Mouse (Mus musculus) heart, embryonic 10.5 days (tissue): ENCODE data around the gene Hivep2. TPM values are rescaled to one million over a fixed set of nuclear protein-coding genes. Genes with fewer than 3 reads are reported as not detected.

Source experiments
- DNase-seq: peaks from one replicate; pipeline ENCODE4 v3.0.0-alpha.2; 2017; ENCODE audit warnings: low spot score
- H3K27ac ChIP-seq: fragments of 300-500 bp; sonication (generic); 2 replicates; pipeline ENCODE4 v1.5.1; 2016; ENCODE audit warnings: mild to moderate bottlenecking
- H3K27me3 ChIP-seq: fragments of 300-500 bp; sonication (generic); 2 replicates; pipeline ENCODE4 v1.6.1; 2016; ENCODE audit warnings: mild to moderate bottlenecking; ENCODE audit not compliant: poor library complexity, insufficient read depth, severe bottlenecking
- H3K36me3 ChIP-seq: fragments of 300-500 bp; sonication (generic); 2 replicates; pipeline ENCODE4 v1.6.1; 2016; ENCODE audit warnings: mild to moderate bottlenecking, moderate library complexity
- H3K4me1 ChIP-seq: fragments of 300-500 bp; sonication (generic); 2 replicates; pipeline ENCODE4 v1.6.1; 2016; ENCODE audit warnings: mild to moderate bottlenecking
- H3K4me3 ChIP-seq: fragments of 300-500 bp; sonication (generic); 2 replicates; pipeline ENCODE4 v1.5.1; 2016; ENCODE audit warnings: mild to moderate bottlenecking, moderate library complexity
- H3K9me3 ChIP-seq: fragments of 300-500 bp; sonication (generic); 2 replicates; pipeline ENCODE4 v1.6.1; 2016; ENCODE audit warnings: mild to moderate bottlenecking, moderate library complexity
- WGBS: fragments of 180-500 bp; shearing (Covaris S2); methylation state at CpG from one replicate; pipeline ENCODE4 v1.1.7; 2016; 5-methylcytosine and 5-hydroxymethylcytosine counted together
- polyA plus RNA-seq: library from polyadenylated mRNA; unstranded; fragments of >200 nt; fragmentation: Nextera tagmentation; extraction: Ambion mirVana; gene quantifications from 2 replicates; pipeline ENCODE4 v1.2.1, GENCODE M21; 2016

Hivep2 gene
- polyA plus RNA-seq, 1 experiment from 2014 or later: 3.4 TPM

DNA sequence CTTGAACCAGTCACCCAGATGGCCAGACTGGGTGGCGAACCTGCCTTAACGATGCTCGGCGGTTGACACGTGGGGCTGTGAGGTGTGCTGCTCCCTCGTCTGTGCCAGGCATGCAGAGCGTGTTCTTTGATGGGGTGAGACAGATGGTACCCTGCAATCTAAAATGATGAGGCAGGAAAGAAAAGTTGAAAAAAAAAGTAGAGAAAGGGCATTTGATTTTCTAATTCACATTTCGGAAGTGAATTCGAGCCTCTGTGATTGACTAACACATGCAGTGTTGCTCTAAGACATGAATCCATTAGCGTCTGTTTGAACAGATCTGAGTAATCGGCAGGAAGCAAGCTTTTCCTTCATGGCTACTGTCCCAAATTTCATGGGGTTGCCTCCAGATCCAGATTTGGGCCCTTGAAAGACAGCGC, 119.4 kb downstream of the Hivep2 start:
- no peak for DNase-seq
- Histone ChIP-seq H3K27me3 (no peaks in the 10 kb centered on the region), H3K27ac (no peak overlapping the region), H3K4me3 (no peak overlapping the region), H3K9me3 (no peaks in the 10 kb centered on the region), H3K4me1 (0 out of 2 replicates have a peak, but pooled peaks cover 4% of the 10 kb centered on the region), H3K36me3 (no peaks in the 10 kb centered on the region)
- 85% methylated on average over 12 of the region's 12 CpGs for WGBS

DNA sequence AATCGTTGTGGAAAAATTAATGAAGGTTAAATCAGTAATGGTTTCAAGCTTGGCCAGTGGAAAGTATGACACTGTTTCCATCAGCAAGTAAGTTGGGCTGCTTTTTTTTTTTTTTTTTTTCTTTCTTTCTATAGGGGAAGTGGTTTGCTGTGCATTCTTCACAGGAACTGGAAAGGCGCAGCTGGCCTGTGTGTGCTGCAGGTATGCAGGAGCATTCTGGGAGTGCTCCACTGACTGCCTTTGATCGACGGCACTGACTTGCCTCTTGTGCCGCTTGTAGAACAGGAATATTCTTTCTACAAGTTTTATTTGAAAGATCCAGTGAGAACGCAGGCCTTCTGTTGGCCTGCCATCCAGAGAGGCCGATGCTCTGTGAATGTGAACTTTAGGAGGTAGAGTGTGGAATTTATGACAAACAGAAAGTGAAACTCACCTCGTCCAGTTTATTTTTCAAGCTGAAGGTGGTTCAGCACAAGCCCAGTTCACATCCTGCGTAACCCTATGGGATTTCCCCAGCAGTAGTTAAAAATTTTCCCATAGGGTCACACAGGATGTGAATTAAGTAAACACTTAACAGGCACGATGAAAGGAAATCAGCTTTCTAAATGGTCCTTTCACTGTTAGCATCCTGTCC, 120.1 kb downstream of the Hivep2 start:
- Histone ChIP-seq H3K27ac (no peak overlapping the region), H3K27me3 (no peaks in the 10 kb centered on the region), H3K4me1 (0 out of 2 replicates have a peak, but pooled peaks cover 4% of the 10 kb centered on the region), H3K9me3 (no peaks in the 10 kb centered on the region), H3K36me3 (no peaks in the 10 kb centered on the region), H3K4me3 (no peak overlapping the region)
- no peak for DNase-seq
- 73% methylated on average over 10 of the region's 10 CpGs for WGBS

DNA sequence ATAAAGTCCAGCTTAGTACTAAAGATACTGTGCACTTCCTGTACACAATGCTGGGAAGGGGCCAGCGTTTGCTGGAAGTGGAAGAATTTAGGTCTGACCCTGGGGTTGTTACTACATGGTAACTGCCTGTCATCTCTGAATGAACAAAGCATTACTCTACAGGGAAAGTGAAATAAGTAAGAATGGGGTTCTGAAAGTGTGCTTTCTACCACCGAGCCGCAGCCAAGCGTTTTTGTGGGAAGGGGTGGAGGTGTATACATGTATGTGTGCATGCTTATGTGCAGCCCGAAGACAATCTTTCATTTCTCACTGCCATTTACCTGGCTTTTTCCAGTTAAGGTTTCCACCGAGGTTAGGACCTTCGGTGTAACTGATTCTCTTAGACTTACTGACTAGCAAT, 121.4 kb downstream of the Hivep2 start:
- 75% methylated on average over 7 of the region's 7 CpGs for WGBS
- H3K27ac ChIP-seq: no peak overlapping the region

DNA sequence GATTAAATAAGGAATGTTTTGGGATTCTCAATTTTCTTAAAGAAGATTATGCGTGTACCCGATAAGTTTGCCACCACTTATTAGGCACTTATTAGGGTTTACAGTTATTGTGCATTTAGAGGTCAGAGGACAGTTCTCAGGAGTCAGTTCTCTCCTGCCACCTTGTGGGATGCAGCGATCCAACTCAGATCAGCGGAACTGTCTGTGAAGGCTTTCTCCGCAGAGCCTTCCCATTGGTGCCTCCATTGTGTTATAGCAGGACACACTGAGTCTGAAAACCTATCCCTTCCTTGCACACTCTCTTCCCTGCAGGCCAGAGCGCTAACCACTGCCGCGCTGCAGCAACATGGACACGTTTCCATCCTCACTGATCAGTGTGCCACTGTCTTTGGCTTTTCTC, 123.6 kb downstream of the Hivep2 start:
- Histone ChIP-seq H3K27ac (no peak overlapping the region), H3K9me3 (no peaks in the 10 kb centered on the region), H3K4me1 (0 out of 2 replicates have a peak, but pooled peaks cover 4% of the 10 kb centered on the region), H3K4me3 (no peak overlapping the region), H3K27me3 (no peaks in the 10 kb centered on the region), H3K36me3 (no peaks in the 10 kb centered on the region)
- DNase-seq: no peak
- 53% methylated on average over 9 of the region's 9 CpGs for WGBS

More for the DNA sequence above, 121.4 kb downstream of the Hivep2 start:
- 0 out of 2 replicates have a peak, but pooled peaks cover 4% of the 10 kb centered on the region for H3K4me1 ChIP-seq
- no peaks in the 10 kb centered on the region for H3K9me3 ChIP-seq
- no peaks in the 10 kb centered on the region for H3K27me3 ChIP-seq
- H3K36me3 ChIP-seq: no peaks in the 10 kb centered on the region
- no peak overlapping the region for H3K4me3 ChIP-seq
- DNase-seq: no peak

DNA sequence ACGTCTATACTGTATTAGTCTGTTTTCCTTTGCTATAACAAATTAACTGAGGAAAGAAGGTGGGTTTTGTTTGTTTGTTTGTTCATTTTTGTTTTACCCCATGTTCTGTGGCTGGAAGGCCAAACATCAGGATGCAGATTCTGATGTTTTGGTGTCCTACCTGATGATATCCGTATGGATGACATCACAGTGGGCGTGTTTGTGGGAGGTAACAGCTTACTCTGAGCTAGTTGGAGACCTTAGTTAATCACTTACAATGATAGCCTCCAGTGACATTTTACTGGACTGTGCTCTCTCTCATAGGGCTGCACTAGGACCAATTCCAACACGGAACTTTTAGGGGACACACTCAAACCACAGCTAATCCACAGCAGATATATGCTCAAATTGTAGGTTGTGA, 128.2 kb downstream of the Hivep2 start:
- Histone ChIP-seq H3K9me3 (no peaks in the 10 kb centered on the region), H3K4me1 (peaks cover 6% of the 10 kb centered on the region; the same call in 1 of the 2 replicates), H3K4me3 (no peak overlapping the region), H3K27me3 (no peaks in the 10 kb centered on the region), H3K27ac (no peak overlapping the region), H3K36me3 (no peaks in the 10 kb centered on the region)
- no peak for DNase-seq
- 85% methylated on average over 4 of the region's 4 CpGs for WGBS

DNA sequence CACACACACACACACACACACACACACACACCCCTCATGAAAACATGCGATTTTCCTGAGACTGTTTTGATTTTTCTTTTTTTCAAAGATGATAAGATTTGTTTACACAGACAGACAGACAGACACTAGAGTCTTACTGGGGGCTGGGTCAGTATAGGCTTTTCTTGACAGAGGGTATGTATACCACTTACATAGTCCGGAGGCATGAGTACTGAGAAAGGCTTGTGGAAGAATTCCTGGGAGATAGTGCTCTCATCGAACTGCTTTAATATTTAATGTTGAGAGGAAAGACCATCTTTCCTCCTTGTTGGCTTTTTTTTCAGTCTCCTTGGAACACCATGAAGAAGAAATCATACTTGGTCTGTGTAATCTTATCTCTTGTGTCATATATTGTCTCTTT, 130.2 kb downstream of the Hivep2 start:
- no peak for DNase-seq
- no peaks in the 10 kb centered on the region for H3K9me3 ChIP-seq
- no peaks in the 10 kb centered on the region for H3K36me3 ChIP-seq
- no peaks in the 10 kb centered on the region for H3K27me3 ChIP-seq
- no peak overlapping the region for H3K4me3 ChIP-seq
- WGBS: 58% methylated on average over 3 of the region's 3 CpGs
- no peak overlapping the region for H3K27ac ChIP-seq
- peaks cover 6% of the 10 kb centered on the region; the same call in 1 of the 2 replicates for H3K4me1 ChIP-seq

DNA sequence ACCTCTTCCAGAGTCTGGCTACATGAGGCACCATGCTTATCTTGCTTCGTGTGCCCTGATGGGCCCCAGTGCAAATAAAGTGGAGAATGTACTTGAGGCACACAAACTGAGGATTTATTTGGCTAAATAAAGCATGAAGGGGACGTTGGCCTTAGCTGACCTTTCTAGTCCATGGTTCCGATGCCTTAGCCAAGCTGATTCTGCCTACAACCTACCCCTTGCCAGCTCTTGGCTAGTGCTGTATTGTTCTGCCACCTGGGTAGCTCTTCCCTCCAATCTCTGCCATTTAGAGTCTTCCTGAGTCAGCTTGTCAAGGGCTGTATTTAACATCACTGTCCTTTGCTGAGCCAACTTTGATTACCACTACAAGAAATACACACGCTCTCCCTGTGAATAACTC, 133.3 kb downstream of the Hivep2 start:
- Histone ChIP-seq H3K27me3 (no peaks in the 10 kb centered on the region), H3K4me1 (peaks cover 6% of the 10 kb centered on the region; the same call in 1 of the 2 replicates), H3K36me3 (no peaks in the 10 kb centered on the region), H3K27ac (no peak overlapping the region), H3K9me3 (no peaks in the 10 kb centered on the region), H3K4me3 (no peak overlapping the region)
- no peak for DNase-seq
- 75% methylated on average over 4 of the region's 4 CpGs for WGBS

DNA sequence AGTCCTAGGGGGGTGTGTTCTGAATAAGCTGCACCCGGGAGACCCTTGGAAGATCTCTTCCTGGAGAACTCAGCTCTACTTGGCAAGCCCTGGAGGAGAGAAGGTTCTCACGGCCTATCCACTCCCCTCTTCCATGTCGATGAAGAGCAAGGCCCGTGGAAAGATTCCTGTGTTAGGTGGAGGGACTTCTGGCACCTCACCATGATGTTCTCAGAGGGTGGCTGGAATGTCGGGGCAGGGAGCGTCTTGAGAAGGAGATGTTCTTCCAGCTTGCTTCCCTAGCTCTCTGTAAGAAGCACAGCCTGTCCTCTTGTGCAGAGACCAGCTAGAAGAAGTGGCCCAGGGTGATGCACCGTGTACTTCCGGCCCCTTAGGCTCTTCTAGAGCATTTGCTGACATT, 134.2 kb downstream of the Hivep2 start:
- Histone ChIP-seq H3K27me3 (no peaks in the 10 kb centered on the region), H3K27ac (no peak overlapping the region), H3K36me3 (no peaks in the 10 kb centered on the region), H3K9me3 (no peaks in the 10 kb centered on the region), H3K4me3 (no peak overlapping the region), H3K4me1 (peaks cover 2% of the 10 kb centered on the region; the same call in 1 of the 2 replicates)
- no peak for DNase-seq
- WGBS: 84% methylated on average over 8 of the region's 8 CpGs

DNA sequence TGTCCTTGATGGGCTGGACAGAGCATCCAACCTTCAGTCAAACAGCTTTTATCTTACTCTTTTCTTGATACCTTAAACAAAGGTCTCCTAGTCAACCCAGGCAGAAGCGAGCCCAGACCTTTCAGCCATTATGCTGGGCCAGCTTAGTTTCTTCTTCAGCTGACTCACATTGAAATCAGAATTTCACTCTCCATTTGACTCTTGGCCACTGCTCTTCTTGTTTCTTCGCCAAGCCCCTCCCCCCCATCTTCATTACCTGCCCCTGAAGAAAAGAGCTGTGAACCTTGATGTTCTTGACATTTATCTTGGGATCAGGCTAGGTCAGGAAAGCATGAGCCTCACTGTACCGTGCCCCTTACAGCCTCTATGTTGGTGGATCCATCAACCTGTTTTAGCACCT, 135.0 kb downstream of the Hivep2 start:
- WGBS: 79% methylated on average over 3 of the region's 3 CpGs
- H3K36me3 ChIP-seq: no peaks in the 10 kb centered on the region
- no peak overlapping the region for H3K4me3 ChIP-seq
- H3K4me1 ChIP-seq: no peaks in the 10 kb centered on the region
- no peak overlapping the region for H3K27ac ChIP-seq
- no peaks in the 10 kb centered on the region for H3K27me3 ChIP-seq
- DNase-seq: no peak
- H3K9me3 ChIP-seq: no peaks in the 10 kb centered on the region

DNA sequence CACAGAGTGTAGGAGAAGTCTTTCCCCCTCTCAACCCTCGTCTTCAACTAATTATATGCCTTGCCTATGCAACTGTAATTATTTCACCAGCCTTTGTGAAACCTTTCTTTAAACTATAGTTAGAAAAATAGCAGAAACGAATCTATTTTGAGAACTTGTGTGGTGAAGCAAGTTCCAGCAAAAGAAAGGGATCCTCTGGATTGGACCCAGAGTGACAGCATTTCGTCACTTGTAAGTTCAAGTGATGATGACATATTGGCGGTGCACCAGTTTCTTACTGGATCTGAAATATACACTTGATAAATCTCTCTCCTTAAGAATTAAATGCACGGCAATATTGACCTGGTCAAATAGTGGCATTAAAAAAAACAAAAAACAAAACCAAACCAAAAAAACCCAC, 136.1 kb downstream of the Hivep2 start:
- WGBS: 82% methylated on average over 5 of the region's 5 CpGs
- Histone ChIP-seq H3K27ac (no peak overlapping the region), H3K4me3 (no peak overlapping the region), H3K27me3 (no peaks in the 10 kb centered on the region), H3K9me3 (no peaks in the 10 kb centered on the region), H3K36me3 (no peaks in the 10 kb centered on the region), H3K4me1 (no peaks in the 10 kb centered on the region)
- DNase-seq: no peak

DNA sequence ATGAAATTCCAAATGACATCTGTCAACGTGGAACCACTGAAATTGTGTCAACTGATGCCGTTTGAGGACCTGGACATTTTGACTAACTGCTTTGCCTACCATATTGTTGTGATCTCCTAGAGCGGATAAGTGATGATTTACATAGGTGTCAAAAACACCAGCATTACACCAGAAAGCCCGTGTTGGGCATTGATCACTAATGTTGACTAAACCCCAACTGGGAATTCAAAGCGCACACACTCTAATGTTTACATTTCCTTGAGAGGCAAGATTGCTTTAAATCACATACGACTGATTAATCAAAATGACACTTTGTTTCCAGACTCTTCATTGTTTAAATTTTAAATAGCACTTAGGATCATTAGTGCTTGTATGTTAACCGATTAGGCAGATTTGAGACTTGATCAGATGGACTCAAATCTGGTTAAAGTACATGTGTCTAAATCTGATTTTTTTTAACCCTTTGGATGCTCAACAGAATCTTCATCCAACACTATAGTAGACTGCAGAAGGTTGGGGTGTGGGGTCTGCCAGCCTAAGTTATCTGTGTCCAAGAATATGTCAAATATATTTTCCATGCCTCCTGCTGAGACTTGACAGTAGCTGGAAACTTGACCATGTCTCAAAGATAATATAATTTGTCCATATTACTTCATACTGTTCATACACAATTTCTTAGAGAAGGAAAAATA, 142.3 kb downstream of the Hivep2 start:
- WGBS: 81% methylated on average over 7 of the region's 7 CpGs
- Histone ChIP-seq H3K9me3 (no peaks in the 10 kb centered on the region), H3K27me3 (no peaks in the 10 kb centered on the region), H3K36me3 (no peaks in the 10 kb centered on the region), H3K4me3 (no peak overlapping the region), H3K4me1 (no peaks in the 10 kb centered on the region), H3K27ac (no peak overlapping the region)
- DNase-seq: no peak

DNA sequence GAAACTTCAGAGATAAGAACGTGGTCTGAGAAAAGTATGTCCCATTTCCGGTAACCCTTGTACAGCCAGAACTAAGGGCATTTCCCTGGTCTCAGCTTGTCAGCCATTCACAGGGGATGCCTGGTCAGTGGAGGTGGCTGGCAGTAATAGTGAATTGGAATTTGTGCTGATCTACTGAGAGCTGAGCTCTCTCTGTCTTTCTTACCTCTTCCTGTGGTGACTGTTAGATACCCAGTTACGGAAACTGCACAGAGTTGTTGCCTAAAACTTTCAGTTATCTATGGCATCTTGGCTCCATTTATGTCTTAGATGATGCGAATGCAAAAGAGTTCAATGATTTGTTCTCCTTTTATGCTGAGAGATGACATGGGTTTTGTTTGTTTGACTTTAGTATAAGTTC, 150.0 kb downstream of the Hivep2 start:
- H3K9me3 ChIP-seq: no peaks in the 10 kb centered on the region
- 49% methylated on average over 4 of the region's 4 CpGs for WGBS
- no peaks in the 10 kb centered on the region for H3K4me1 ChIP-seq
- no peaks in the 10 kb centered on the region for H3K27me3 ChIP-seq
- no peak for DNase-seq
- no peaks in the 10 kb centered on the region for H3K36me3 ChIP-seq
- no peak overlapping the region for H3K27ac ChIP-seq
- H3K4me3 ChIP-seq: no peak overlapping the region

DNA sequence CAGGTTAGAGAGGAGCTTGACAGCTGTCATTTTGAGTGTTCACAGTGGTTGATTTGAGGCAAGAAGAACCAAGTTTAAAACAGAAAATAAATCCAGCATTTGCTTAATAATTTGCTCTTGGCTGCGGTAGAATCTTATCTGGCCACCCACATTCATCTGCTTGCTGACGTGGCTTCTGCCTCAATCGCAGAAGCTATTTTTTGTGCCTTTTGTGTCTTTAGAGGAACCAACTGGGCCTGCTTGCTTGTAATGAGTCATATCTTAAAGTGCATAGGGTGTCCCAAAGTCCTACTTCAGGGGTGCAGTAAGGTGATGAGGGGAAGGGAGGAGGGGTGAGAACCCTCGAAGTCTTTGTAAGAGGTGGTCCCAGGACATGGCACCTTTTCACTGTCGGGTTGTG, 151.1 kb downstream of the Hivep2 start:
- H3K27ac ChIP-seq: no peak overlapping the region
- WGBS: 79% methylated on average over 5 of the region's 5 CpGs
- no peak for DNase-seq
- no peaks in the 10 kb centered on the region for H3K9me3 ChIP-seq
- no peak overlapping the region for H3K4me3 ChIP-seq
- no peaks in the 10 kb centered on the region for H3K4me1 ChIP-seq
- H3K36me3 ChIP-seq: no peaks in the 10 kb centered on the region
- no peaks in the 10 kb centered on the region for H3K27me3 ChIP-seq
